Comparison of ENCODE assay signal across 8 mouse cellular contexts in genomic region chr4:57153068-57153835, GRCm38 (mm10). TPM values are rescaled to one million over a fixed set of nuclear protein-coding genes. Genes with fewer than 3 reads are reported as not detected.
DNase-seq lines count a peak whose midpoint lies in the region; ATAC-seq and TF ChIP-seq lines count a peak whose summit lies in the region.

No protein-coding gene starts in this region.

- H3K4me3 ChIP-seq in CH12.LX (replicated peaks in 1 of 3; ENCODE audit: low read depth in 2 of 3, low read length in 2 of 3, poor library complexity in 1 of 3), result no peak overlapping the region
- no peak overlapping the region for H3K4me3 ChIP-seq in hindbrain, postnatal 0 days (ENCODE audit: low read length)
- no peak overlapping the region for H3K4me3 ChIP-seq in midbrain, embryonic 11.5 days (ENCODE audit: low read depth, low read length)

- in situ Hi-C loops in CH12.LX (cut with MboI; ENCODE audit: low pct_ligation_motif_present, low pct_unique_long_range_greater_than_20kb, low sequenced_read_pairs), result no loop called here

- dilution Hi-C loops in CH12.LX (cut with MboI; ENCODE audit: extremely low pct_ligation_motif_present, extremely low pct_unique_long_range_greater_than_20kb, low sequenced_read_pairs), result no loop called here

- 10% methylated on average over 9 of the region's 9 CpGs for WGBS in hindbrain, postnatal 0 days
- WGBS in midbrain, embryonic 11.5 days, result 9% methylated on average over 9 of the region's 9 CpGs

- H3K4me2 ChIP-seq in CH12.LX (ENCODE audit: insufficient read depth, low read depth, poor library complexity, severe bottlenecking), result peak overlapping the region; percentile 57; the same call in 1 of the 2 replicates
- H3K4me2 ChIP-seq in hindbrain, postnatal 0 days (ENCODE audit: low read depth, low read length), result peak overlapping the region; percentile 31
- peak overlapping the region; percentile 21; the same call in 1 of the 2 replicates for H3K4me2 ChIP-seq in midbrain, embryonic 11.5 days

- H3K4me1 ChIP-seq in CH12.LX (ENCODE audit: control insufficient read depth in 1 of 2, insufficient read depth in 2 of 2), result peaks cover 14 to 19% of the 10 kb centered on the region in 2 experiments
- H3K4me1 ChIP-seq in hindbrain, postnatal 0 days (ENCODE audit: insufficient read depth, low read length), result peaks cover 7% of the 10 kb centered on the region
- H3K4me1 ChIP-seq in midbrain, embryonic 11.5 days (ENCODE audit: control insufficient read depth, insufficient read depth, low read length), result peaks cover 9% of the 10 kb centered on the region

- no peaks in the 10 kb centered on the region for H3K27me3 ChIP-seq in CH12.LX (replicated peaks)
- H3K27me3 ChIP-seq in hindbrain, postnatal 0 days (ENCODE audit: insufficient read depth, low read length), result no peaks in the 10 kb centered on the region
- H3K27me3 ChIP-seq in midbrain, embryonic 11.5 days (ENCODE audit: control insufficient read depth, insufficient read depth, low read length), result no peaks in the 10 kb centered on the region

- ATAC-seq in hindbrain, postnatal 0 days, result 0 out of 2 replicates have a peak, but pooled peaks have one; percentile 21
- peak; percentile 44; the same call in 1 of the 2 replicates for ATAC-seq in midbrain, embryonic 11.5 days (ENCODE audit: low FRiP score)
- ATAC-seq in CD4-positive, CD25-positive, alpha-beta regulatory T cell, adult 4 months, result no peak

- TF ChIP-seq POLR2A in CH12.LX (IDR thresholded peaks at IDR 0.05; ENCODE audit: low read depth, low read length), result no peak

- DNase-seq in CH12.LX (ENCODE audit: extremely low read depth), result peak; percentile 27
- peak; percentile 28 for DNase-seq in adrenal gland, postnatal 25 days
- peak; percentile 16 for DNase-seq in gastrocnemius, postnatal 10 days
- DNase-seq in hindbrain, postnatal 0 days (ENCODE audit: low spot score), result no peak
- DNase-seq in midbrain, embryonic 11.5 days (ENCODE audit: low spot score, missing footprints), result peak; percentile 86
- DNase-seq in left cerebral cortex, postnatal 14 days (ENCODE audit: low spot score in 2 of 2), result no peak
- DNase-seq in right cerebral cortex, adult 2 months (ENCODE audit: low spot score in 2 of 2), result no peak

- H3K9me3 ChIP-seq in CH12.LX (replicated peaks; ENCODE audit: low read length), result no peaks in the 10 kb centered on the region
- no peaks in the 10 kb centered on the region for H3K9me3 ChIP-seq in hindbrain, postnatal 0 days (ENCODE audit: low read length)
- no peaks in the 10 kb centered on the region for H3K9me3 ChIP-seq in midbrain, embryonic 11.5 days (ENCODE audit: control insufficient read depth, low read length)

- H3K9ac ChIP-seq in CH12.LX (ENCODE audit: insufficient read depth, low read depth), result peak overlapping the region; percentile 22
- H3K9ac ChIP-seq in hindbrain, postnatal 0 days (replicated peaks; ENCODE audit: low read length), result no peak overlapping the region
- H3K9ac ChIP-seq in midbrain, embryonic 11.5 days (ENCODE audit: low read length), result peak overlapping the region; percentile 0; the same call in 1 of the 2 replicates

- no peaks in the 10 kb centered on the region for H3K36me3 ChIP-seq in CH12.LX (replicated peaks in 1 of 2; ENCODE audit: control insufficient read depth in 1 of 2, insufficient read depth in 1 of 2, low read length in 1 of 2)
- no peaks in the 10 kb centered on the region for H3K36me3 ChIP-seq in hindbrain, postnatal 0 days (ENCODE audit: insufficient read depth, low read length)
- no peaks in the 10 kb centered on the region for H3K36me3 ChIP-seq in midbrain, embryonic 11.5 days (ENCODE audit: control insufficient read depth, insufficient read depth, low read length)

- TF ChIP-seq RAD21 in CH12.LX (IDR thresholded peaks at IDR 0.05; ENCODE audit: low read depth, low read length), result no peak

- no peak for TF ChIP-seq CTCF in CH12.LX (conservative IDR thresholded peaks at IDR 0.05 in 1 of 2, IDR thresholded peaks at IDR 0.05 in 1 of 2; ENCODE audit: low read depth in 2 of 2, low read length in 2 of 2)
- TF ChIP-seq CTCF in hindbrain, postnatal 0 days (IDR thresholded peaks at IDR 0.05; ENCODE audit: low read depth), result no peak

- intact Hi-C loops in left cerebral cortex, postnatal 14 days (cut with DNase I), result no loop called here

- no peaks in the 10 kb centered on the region for H3K79me2 ChIP-seq in CH12.LX (replicated peaks; ENCODE audit: control insufficient read depth, extremely low read depth, insufficient read depth, poor library complexity, severe bottlenecking)

- H3K27ac ChIP-seq in CH12.LX (ENCODE audit: insufficient read depth, low read depth), result no peak overlapping the region; the same call in 1 of the 2 replicates
- H3K27ac ChIP-seq in hindbrain, postnatal 0 days, result no peak overlapping the region
- no peak overlapping the region for H3K27ac ChIP-seq in midbrain, embryonic 11.5 days (ENCODE audit: low read depth, low read length)

- TF ChIP-seq EP300 in CH12.LX (IDR thresholded peaks at IDR 0.05; ENCODE audit: low read length), result peak; percentile 37; the same call in 1 of the 2 replicates

TF ChIP-seq in CH12.LX, 34 proteins besides CTCF, POLR2A, EP300 and RAD21:
- peak; percentile 44; the same call in 1 of the 2 replicates for TF ChIP-seq BHLHE40 (IDR thresholded peaks at IDR 0.05; ENCODE audit: low read depth, low read length)
- TF ChIP-seq MAZ (IDR thresholded peaks at IDR 0.05; ENCODE audit: low read depth, low read length), result 0 out of 2 replicates have a peak, but pooled peaks have one; percentile 10
- TF ChIP-seq TBP (conservative IDR thresholded peaks at IDR 0.05; ENCODE audit: low read depth, low read length), result no peak
- no peak for TF ChIP-seq GABPA (IDR thresholded peaks at IDR 0.05; ENCODE audit: insufficient replicate concordance, low read depth, low read length)
- peak; percentile 55 for TF ChIP-seq MAX (IDR thresholded peaks at IDR 0.05; ENCODE audit: low read length)
- TF ChIP-seq SIN3A (IDR thresholded peaks at IDR 0.05; ENCODE audit: low read length), result no peak
- no peak for TF ChIP-seq E2F4 (IDR thresholded peaks at IDR 0.05; ENCODE audit: insufficient replicate concordance, low read depth, low read length)
- TF ChIP-seq USF1 (IDR thresholded peaks at IDR 0.05; ENCODE audit: low read depth, low read length), result no peak
- TF ChIP-seq ZNF384 (IDR thresholded peaks at IDR 0.05; ENCODE audit: low read depth, low read length), result no peak
- TF ChIP-seq TCF12 (IDR thresholded peaks at IDR 0.05; ENCODE audit: low read depth, low read length), result peak; percentile 14; the same call in 1 of the 2 replicates
- peak; percentile 90 for TF ChIP-seq IRF4 (IDR thresholded peaks at IDR 0.05; ENCODE audit: low read depth, low read length)
- TF ChIP-seq MYC (IDR thresholded peaks at IDR 0.05; ENCODE audit: low read depth, low read length), result peak; percentile 55; the same call in 1 of the 2 replicates
- TF ChIP-seq SMC3 (IDR thresholded peaks at IDR 0.05; ENCODE audit: low read depth, low read length), result no peak; the same call in 1 of the 2 replicates

RNA-seq across cellular contexts. Expression of gene Epb41l4b, which starts 10.0 kb away (rescaled TPM):
- 2.1 and 4.9 TPM in 2 replicates for total RNA-seq in CH12.LX (2012; rRNA removed)
- 0.93 and 1.1 TPM in 2 replicates for total RNA-seq in CH12.LX (2014; rRNA removed)
- polyA plus RNA-seq in CH12.LX (2012; ENCODE audit: insufficient read length, low read depth), result 1.1 and 2.0 TPM in 2 replicates
- total RNA-seq in adrenal gland, postnatal 25 days (2021), result 1.4 and 2.3 TPM in 2 replicates
- total RNA-seq in gastrocnemius, postnatal 10 days (2021), result 1 to 10 TPM; 8.1 to 8.7 TPM
- total RNA-seq in hindbrain, postnatal 0 days (2014; rRNA removed), result 13.9 and 14.7 TPM in 2 replicates
- 4.2 and 4.4 TPM in 2 replicates for polyA plus RNA-seq in hindbrain, postnatal 0 days (2015; fragmentation: Nextera tagmentation; extraction: Ambion mirVana)
- polyA plus RNA-seq in midbrain, embryonic 11.5 days (2014; fragmentation: Nextera tagmentation; extraction: Ambion mirVana), result 0.51 and 0.70 TPM in 2 replicates
- total RNA-seq in left cerebral cortex, postnatal 14 days (2021), result 10 to 100 TPM; 17.9 to 21.3 TPM
- not detected for polyA plus RNA-seq in CD4-positive, CD25-positive, alpha-beta regulatory T cell, adult 4 months (2017; shearing (Covaris generic))

Comparison
In these comparisons a context has a peak if more than half of its experiments do, and no peak if none do; other contexts are left out.
1. DNase-seq: peak in CH12.LX (single experiment), adrenal gland, postnatal 25 days (single experiment), gastrocnemius, postnatal 10 days (single experiment) and midbrain, embryonic 11.5 days (single experiment); none in hindbrain, postnatal 0 days (single experiment), left cerebral cortex, postnatal 14 days (0 of 2) and right cerebral cortex, adult 2 months (0 of 2).
2. Peak in every context shown above with its lines, with median percentiles within 50 percentile points of each other: H3K4me2 ChIP-seq.